Mouse (Mus musculus): ENCODE data around the gene Fbxl20.

Fbxl20 gene

GRCm38 (mm10) chr11:98086574-98086973 lies 63.6 kb downstream of the Fbxl20 start:
- DNase-seq: no peak

GRCm38 (mm10) chr11:98086141-98086540 lies 64.1 kb downstream of the Fbxl20 start:
- peak; percentile 26 for DNase-seq

GRCm38 (mm10) chr11:98082745-98083144 lies 67.5 kb downstream of the Fbxl20 start:
- no peak for DNase-seq

GRCm38 (mm10) chr11:98080450-98080849 lies 69.8 kb downstream of the Fbxl20 start:
- no peak for DNase-seq

- DNase-seq: no peak
Observed at GRCm38 (mm10) chr11:98077086-98077485, 73.1 kb downstream of the Fbxl20 start.

GRCm38 (mm10) chr11:98075195-98075808 lies 74.9 kb downstream of the Fbxl20 start:
- peak; percentile 85 for DNase-seq

GRCm38 (mm10) chr11:98073442-98073841 lies 76.8 kb downstream of the Fbxl20 start:
- no peak for DNase-seq

GRCm38 (mm10) chr11:98067255-98067654 lies 82.9 kb downstream of the Fbxl20 start:
- no peak for DNase-seq

- no peak for DNase-seq
Observed at GRCm38 (mm10) chr11:98066201-98066600, 84.0 kb downstream of the Fbxl20 start.

- DNase-seq: no peak
Observed at GRCm38 (mm10) chr11:98061904-98062562, 88.2 kb downstream of the Fbxl20 start.

- no peak for DNase-seq
Observed at GRCm38 (mm10) chr11:98061441-98061840, 88.8 kb downstream of the Fbxl20 start.

GRCm38 (mm10) chr11:98060104-98060692 lies 90.0 kb downstream of the Fbxl20 start:
- DNase-seq: peak; percentile 60

- no peak for DNase-seq
Observed at GRCm38 (mm10) chr11:98059662-98060061, 90.5 kb downstream of the Fbxl20 start.

- no peak for DNase-seq
Observed at GRCm38 (mm10) chr11:98057998-98058397, 92.2 kb downstream of the Fbxl20 start.

- DNase-seq: peak; percentile 43
Observed at GRCm38 (mm10) chr11:98057466-98057865, 92.7 kb downstream of the Fbxl20 start.

GRCm38 (mm10) chr11:98052989-98053834 lies 97.0 kb downstream of the Fbxl20 start, which contains the start of gene Stac2:
Gene Stac2, minus strand, starts transcription at chr11:98053462.
- DNase-seq: peak; percentile 70

- peak; percentile 61 for DNase-seq
Observed at GRCm38 (mm10) chr11:98052129-98052988, 97.8 kb downstream of the Fbxl20 start.

- DNase-seq: no peak
Observed at GRCm38 (mm10) chr11:98051611-98052128, 98.5 kb downstream of the Fbxl20 start.

- DNase-seq: no peak
Observed at GRCm38 (mm10) chr11:98050940-98051339, 99.3 kb downstream of the Fbxl20 start.

- no peak for DNase-seq
Observed at GRCm38 (mm10) chr11:98050520-98050815, 99.7 kb downstream of the Fbxl20 start.

GRCm38 (mm10) chr11:98049672-98050519 lies 100.3 kb downstream of the Fbxl20 start:
- no peak for DNase-seq
